Mouse (Mus musculus) kidney, embryonic 14.5 days (tissue): ENCODE data around the gene Fcrla. TPM values are rescaled to one million over a fixed set of nuclear protein-coding genes. Genes with fewer than 3 reads are reported as not detected.
A peak's percentile ranks its signal among the peaks of the same experiment; 100 is the strongest.

Source experiments
- ATAC-seq: fragments of 200-750 bp; cut with Nextera tagmentation; 2 replicates; pipeline ENCODE4 v1.8.0; 2017; ENCODE audit warnings: moderate number of reproducible peaks, mild to moderate bottlenecking, moderate TSS enrichment, moderate library complexity; ENCODE audit not compliant: low FRiP score, low TSS enrichment
- H3K27ac ChIP-seq: fragments of 300-500 bp; sonication (generic); 2 replicates; pipeline ENCODE4 v1.5.1; 2014; ENCODE audit warnings: low read depth, mild to moderate bottlenecking, low read length, moderate library complexity, mixed read lengths
- H3K27me3 ChIP-seq: fragments of 300-500 bp; sonication (generic); 2 replicates; pipeline ENCODE4 v1.6.1; 2014; ENCODE audit warnings: mild to moderate bottlenecking, low read length; ENCODE audit not compliant: control insufficient read depth, insufficient read depth
- H3K36me3 ChIP-seq: fragments of 300-500 bp; sonication (generic); 2 replicates; pipeline ENCODE4 v1.6.1; 2014; ENCODE audit warnings: low read length, mixed read lengths; ENCODE audit not compliant: control insufficient read depth, insufficient read depth
- H3K4me1 ChIP-seq: fragments of 300-500 bp; sonication (generic); 2 replicates; pipeline ENCODE4 v1.6.1; 2014; ENCODE audit warnings: low read length, mixed read lengths; ENCODE audit not compliant: control insufficient read depth, insufficient read depth
- H3K4me2 ChIP-seq: fragments of 300-500 bp; sonication (generic); replicated peaks from 2 replicates; pipeline ENCODE4 v1.6.1; 2014; ENCODE audit warnings: low read depth, mild to moderate bottlenecking, low read length
- H3K4me3 ChIP-seq: fragments of 300-500 bp; sonication (generic); 2 replicates; pipeline ENCODE4 v1.5.1; 2014; ENCODE audit warnings: mild to moderate bottlenecking, low read length
- H3K9ac ChIP-seq: fragments of 300-500 bp; sonication (generic); 2 replicates; pipeline ENCODE4 v1.6.1; 2014; ENCODE audit warnings: low read depth, mild to moderate bottlenecking, low read length, moderate library complexity
- H3K9me3 ChIP-seq: fragments of 300-500 bp; sonication (generic); 2 replicates; pipeline ENCODE4 v1.6.1; 2016; ENCODE audit warnings: low read length; ENCODE audit not compliant: control insufficient read depth
- WGBS: fragments of 180-500 bp; shearing (Covaris S2); extraction: QIAGEN DNeasy Blood & Tissue Kit; methylation state at CpG from one replicate; pipeline ENCODE4 v1.1.7; 2014; 5-methylcytosine and 5-hydroxymethylcytosine counted together
- polyA plus RNA-seq: library from polyadenylated mRNA; unstranded; fragments of >200 nt; fragmentation: Nextera tagmentation; extraction: Ambion mirVana; gene quantifications from 2 replicates; pipeline ENCODE4 v1.2.1, GENCODE M21; 2014

Fcrla gene
- polyA plus RNA-seq, 1 experiment from 2014 or later = not detected

DNA sequence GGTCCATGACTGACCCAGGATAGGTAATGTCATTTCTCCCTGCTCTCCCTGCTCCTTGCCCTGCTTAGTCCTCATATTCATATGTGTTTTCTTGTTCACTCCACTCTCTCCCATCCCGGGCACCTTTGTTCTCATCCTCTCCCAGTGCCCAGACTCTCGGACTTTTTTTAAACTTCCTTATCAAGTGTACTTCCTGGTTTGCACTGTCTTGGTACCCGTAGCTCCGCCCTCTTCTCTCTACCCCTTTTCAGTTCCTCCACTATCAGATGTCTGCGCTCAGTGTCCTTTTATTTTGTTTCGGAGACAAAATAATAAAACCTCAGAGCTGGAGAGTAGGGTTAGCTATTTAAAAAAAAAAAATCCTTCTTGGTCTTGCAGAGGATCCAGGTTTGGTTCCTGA lies 2.9 kb downstream of the Fcrla start:
- H3K9me3 ChIP-seq = no peaks in the 10 kb centered on the region
- ATAC-seq = no peak
- no peaks in the 10 kb centered on the region for H3K4me1 ChIP-seq
- no peak overlapping the region for H3K4me3 ChIP-seq
- H3K4me2 ChIP-seq = no peak overlapping the region
- H3K9ac ChIP-seq = no peak overlapping the region
- H3K27me3 ChIP-seq = no peaks in the 10 kb centered on the region
- no peak overlapping the region for H3K27ac ChIP-seq
- 79% methylated on average over 6 of the region's 6 CpGs for WGBS
- H3K36me3 ChIP-seq = no peaks in the 10 kb centered on the region

DNA sequence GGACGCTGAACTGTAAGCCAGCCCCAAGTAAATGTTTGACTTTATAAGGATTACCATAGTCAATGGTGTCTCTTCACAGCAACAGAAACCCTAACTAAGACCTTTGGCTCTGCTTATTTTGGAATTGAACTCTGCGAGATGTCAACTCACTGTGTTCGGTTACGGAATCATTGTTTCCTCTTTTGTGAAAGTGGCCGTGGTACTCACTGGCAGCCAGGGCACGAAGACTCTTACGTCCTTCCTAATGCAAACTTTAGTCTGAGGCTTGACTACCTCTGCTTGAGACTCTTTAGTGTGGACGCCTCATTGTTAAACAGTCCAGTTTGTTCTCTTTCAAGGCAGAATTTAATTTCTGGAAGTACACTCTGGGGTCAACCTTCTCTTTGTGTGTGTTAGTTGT lies 8.1 kb downstream of the Fcrla start:
- H3K27me3 ChIP-seq = no peaks in the 10 kb centered on the region
- 95% methylated on average over 8 of the region's 8 CpGs for WGBS
- no peak overlapping the region for H3K27ac ChIP-seq
- no peak overlapping the region for H3K4me2 ChIP-seq
- no peaks in the 10 kb centered on the region for H3K36me3 ChIP-seq
- no peak for ATAC-seq
- no peaks in the 10 kb centered on the region for H3K9me3 ChIP-seq
- H3K4me1 ChIP-seq = no peaks in the 10 kb centered on the region
- no peak overlapping the region for H3K4me3 ChIP-seq
- H3K9ac ChIP-seq = no peak overlapping the region

DNA sequence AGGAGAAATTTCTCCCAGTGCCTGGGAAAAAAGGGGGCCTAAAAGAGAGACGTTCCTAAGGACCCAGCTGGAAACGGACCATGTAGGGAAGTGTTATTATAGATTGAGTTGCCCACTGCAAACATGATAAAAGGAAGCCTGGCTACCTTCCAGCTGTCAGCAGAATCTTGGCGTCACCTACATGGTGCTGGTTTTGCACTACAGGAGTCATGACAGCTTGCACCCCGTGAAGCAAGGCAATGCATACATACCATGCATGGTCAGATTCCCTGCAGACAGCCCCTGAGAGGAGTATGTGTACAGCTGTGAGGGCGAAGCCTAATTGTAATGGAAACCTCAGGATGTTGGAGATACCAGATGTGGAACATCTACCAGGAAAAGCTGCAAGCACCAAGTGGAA lies 11.7 kb downstream of the Fcrla start:
- no peak overlapping the region for H3K9ac ChIP-seq
- no peaks in the 10 kb centered on the region for H3K27me3 ChIP-seq
- no peaks in the 10 kb centered on the region for H3K4me1 ChIP-seq
- no peak overlapping the region for H3K4me2 ChIP-seq
- no peak for ATAC-seq
- WGBS = 83% methylated on average over 5 of the region's 5 CpGs
- no peak overlapping the region for H3K27ac ChIP-seq
- no peaks in the 10 kb centered on the region for H3K36me3 ChIP-seq
- H3K4me3 ChIP-seq = no peak overlapping the region
- H3K9me3 ChIP-seq = no peaks in the 10 kb centered on the region

DNA sequence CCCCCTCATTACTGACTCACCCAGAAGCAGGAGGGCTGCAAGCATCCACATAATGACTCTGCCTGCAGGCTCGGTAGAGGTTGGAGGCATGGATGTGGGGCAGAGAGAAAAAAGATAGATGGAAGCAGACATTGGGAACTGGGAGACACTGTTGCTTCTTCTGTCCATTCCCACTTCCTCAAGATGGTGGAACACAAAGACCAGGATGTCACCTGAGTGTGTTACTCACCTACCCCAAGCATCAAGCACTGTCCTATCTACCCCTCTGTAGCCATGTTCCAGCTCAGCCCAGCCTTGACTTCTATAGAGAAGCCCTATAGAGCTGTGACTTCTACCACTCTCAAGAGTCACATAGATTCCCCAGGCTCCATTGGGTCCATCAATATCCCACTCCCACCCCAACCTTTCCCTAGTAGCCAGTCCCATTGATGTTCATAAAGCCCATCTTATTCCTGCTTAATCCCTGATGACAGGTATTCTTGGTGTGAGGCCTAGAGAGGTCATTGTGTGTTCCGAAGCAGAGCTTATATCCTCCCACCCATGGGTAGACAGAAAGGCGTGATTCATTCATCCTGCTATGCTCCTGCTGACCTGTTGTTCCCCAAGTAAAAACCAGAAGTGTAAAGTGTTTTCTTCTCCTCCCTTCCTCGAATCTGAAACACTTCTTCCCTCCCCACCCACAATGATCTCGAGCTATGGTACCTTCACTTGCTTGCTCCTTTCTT lies 14.3 kb downstream of the Fcrla start, which contains the start of gene Fcrlb:
Gene Fcrlb (minus strand): TSS at position 51 of the 725 bp plus-strand sequence.
- Histone ChIP-seq H3K9ac (no peak within 1 kb of the TSS), H3K27ac (no peak within 1 kb of the TSS), H3K4me3 (no peak within 1 kb of the TSS), H3K4me2 (no peak within 1 kb of the TSS), H3K36me3 (no peaks in the 10 kb centered on the region), H3K4me1 (peaks cover 4% of the 10 kb centered on the region; the same call in 1 of the 2 replicates), H3K9me3 (no peaks in the 10 kb centered on the region), H3K27me3 (peaks cover 12% of the 10 kb centered on the region)
- no peak for ATAC-seq
- WGBS = 76% methylated on average over 5 of the region's 5 CpGs

DNA sequence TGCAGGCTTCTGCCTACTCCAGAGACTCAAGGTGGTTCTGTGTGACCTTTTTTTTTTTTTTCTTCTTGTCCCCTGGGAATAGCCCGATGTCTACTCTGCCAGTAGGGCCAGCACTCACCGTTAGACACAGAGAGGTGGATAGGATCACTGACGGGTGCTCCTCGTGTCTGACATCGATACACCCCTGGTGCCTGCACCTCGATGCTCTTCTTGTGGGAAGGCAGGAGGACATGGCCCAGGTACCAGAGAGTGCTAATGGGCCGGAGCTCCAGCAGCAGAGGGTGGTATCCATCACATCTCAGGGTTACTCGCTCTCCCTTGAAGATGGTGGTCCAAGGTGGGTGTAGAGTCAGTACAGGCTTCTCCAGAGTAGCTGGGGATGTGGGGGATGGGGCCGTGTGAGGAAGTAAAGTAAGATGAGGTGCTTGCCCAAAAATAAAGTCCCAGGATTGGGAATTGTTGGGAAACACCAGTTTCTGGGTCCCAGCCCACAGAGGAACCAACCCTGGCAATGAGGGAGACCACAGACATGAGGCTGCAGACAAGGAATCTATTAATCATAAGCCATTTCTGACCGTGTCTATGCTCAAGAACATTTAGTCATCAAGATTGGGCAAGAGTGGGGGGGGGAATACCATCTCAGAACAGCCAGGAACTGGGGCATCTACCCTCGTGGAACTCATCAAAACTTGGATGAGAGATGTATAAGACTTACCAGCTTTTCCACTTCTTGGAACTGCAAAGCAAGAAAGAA lies 15.3 kb downstream of the Fcrla start:
- Histone ChIP-seq H3K36me3 (no peaks in the 10 kb centered on the region), H3K4me2 (no peak overlapping the region), H3K9ac (no peak overlapping the region), H3K4me3 (no peak overlapping the region), H3K27ac (no peak overlapping the region), H3K9me3 (no peaks in the 10 kb centered on the region), H3K27me3 (peaks cover 21% of the 10 kb centered on the region), H3K4me1 (peaks cover 4% of the 10 kb centered on the region; the same call in 1 of the 2 replicates)
- ATAC-seq = no peak
- WGBS = 84% methylated on average over 11 of the region's 11 CpGs

DNA sequence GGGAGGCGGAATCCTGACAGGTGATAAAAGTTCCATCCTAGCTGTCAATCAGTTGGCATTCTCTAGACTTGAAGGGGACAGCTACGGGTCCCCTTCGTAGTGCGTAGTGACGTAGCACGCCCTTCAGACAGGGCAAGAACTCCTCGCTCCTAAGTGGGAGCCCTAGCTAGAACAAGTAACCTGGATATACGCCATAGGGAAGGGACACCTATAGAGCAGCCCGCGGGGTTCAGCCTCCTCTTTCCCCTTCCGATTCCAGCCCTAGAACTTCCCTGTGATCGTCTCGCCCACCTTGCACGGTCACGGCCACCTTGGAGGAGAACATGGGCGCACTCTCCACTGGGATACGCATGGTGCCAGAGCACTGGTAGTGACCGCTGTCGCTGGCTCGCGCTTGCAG lies 19.0 kb downstream of the Fcrla start:
- Histone ChIP-seq H3K36me3 (no peaks in the 10 kb centered on the region), H3K9me3 (no peaks in the 10 kb centered on the region), H3K4me2 (peak overlapping the region; percentile 96), H3K27ac (no peak overlapping the region), H3K27me3 (peaks cover 30% of the 10 kb centered on the region), H3K4me3 (peak overlapping the region; percentile 53), H3K9ac (peak overlapping the region; percentile 13; the same call in 1 of the 2 replicates), H3K4me1 (peaks cover 4% of the 10 kb centered on the region; the same call in 1 of the 2 replicates)
- 4% methylated on average over 21 of the region's 21 CpGs for WGBS
- peak; percentile 61 for ATAC-seq

DNA sequence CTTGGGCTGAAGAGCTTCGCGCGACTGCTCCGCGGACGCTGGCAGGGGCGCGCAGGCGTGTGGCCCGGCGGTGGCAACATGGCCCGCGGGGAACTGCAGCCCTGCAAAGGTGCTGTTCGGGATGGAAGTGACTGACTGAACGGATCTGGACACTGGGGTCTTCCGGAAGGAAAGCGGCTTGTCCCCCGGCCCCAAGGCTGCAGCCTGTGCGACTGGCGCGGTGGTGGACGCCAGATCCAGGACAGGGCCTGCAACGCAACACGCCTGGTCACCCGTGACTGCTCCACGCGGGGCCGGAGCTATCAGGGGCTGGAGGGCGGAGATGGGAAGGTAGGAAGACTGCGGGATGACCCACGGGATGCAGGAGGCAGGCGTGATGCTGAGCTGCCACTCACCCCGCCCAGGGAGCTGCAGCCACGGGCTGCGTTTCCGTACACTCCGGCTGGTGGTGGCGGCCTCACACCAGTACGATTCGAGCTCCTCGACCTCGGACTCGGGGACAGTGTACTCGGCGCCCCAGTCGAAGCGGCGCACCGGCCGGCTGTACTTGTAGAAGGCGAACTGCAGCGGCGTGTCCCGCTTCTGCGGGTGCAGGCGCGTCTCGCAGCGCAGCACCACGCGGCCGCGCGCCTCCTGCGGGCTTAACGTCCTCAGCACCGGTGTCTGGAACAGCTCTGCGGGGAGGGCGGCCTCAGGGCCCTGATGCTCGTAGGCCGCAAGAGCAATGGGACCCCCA lies 19.8 kb downstream of the Fcrla start:
- Histone ChIP-seq H3K4me1 (peaks cover 4% of the 10 kb centered on the region; the same call in 1 of the 2 replicates), H3K4me3 (peak overlapping the region; percentile 53), H3K27ac (no peak overlapping the region), H3K36me3 (no peaks in the 10 kb centered on the region), H3K4me2 (peak overlapping the region; percentile 96), H3K27me3 (peaks cover 30% of the 10 kb centered on the region), H3K9ac (peak overlapping the region; percentile 47; the same call in 1 of the 2 replicates), H3K9me3 (no peaks in the 10 kb centered on the region)
- WGBS = under 1% methylated on average over 71 of the region's 71 CpGs
- ATAC-seq = peak; percentile 71

DNA sequence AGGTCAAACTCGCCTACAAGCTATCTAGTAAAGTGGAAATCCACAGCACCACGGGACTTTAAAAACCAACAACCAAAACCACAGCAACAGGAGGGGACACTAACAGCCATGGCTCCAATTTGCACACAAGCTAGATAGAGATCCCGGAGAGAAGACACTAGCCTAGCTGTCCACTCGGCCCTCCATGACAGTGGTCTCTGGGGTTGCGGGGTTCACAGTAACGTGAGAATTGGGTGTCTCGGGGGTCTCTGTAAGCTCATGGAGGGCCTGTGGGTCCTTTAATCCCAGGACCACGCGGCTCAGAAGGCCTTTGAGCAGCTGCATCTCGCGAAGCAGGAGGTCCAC lies 20.3 kb downstream of the Fcrla start:
- no peaks in the 10 kb centered on the region for H3K9me3 ChIP-seq
- no peaks in the 10 kb centered on the region for H3K36me3 ChIP-seq
- H3K4me2 ChIP-seq = peak overlapping the region; percentile 96
- no peak overlapping the region for H3K27ac ChIP-seq
- H3K4me1 ChIP-seq = peaks cover 4% of the 10 kb centered on the region; the same call in 1 of the 2 replicates
- 0 out of 2 replicates have a peak, but pooled peaks have one; percentile 3 for ATAC-seq
- peaks cover 30% of the 10 kb centered on the region for H3K27me3 ChIP-seq
- H3K4me3 ChIP-seq = peak overlapping the region; percentile 53
- WGBS = 18% methylated on average over 11 of the region's 11 CpGs
- peak overlapping the region; percentile 47; the same call in 1 of the 2 replicates for H3K9ac ChIP-seq
